Mouse (Mus musculus) left cerebral cortex, adult 9 months (tissue): Measurements from ENCODE around the gene Ifitm2.
"Not testable (repeated sequence)": the region's sequence is repeated elsewhere in the genome, so short reads cannot be mapped to it uniquely, and the experiment has no call there.

ENCODE experiments used
- DNase-seq, 2 experiments: peaks; one replicate each; pipeline ENCODE4 v3.0.0; 2022; ENCODE audit warnings: low spot score in 2 of 2

Gene Ifitm2

GRCm38 (mm10) chr7:140955758-140956555 lies at the start of gene Ifitm2, which contains the start of gene Gm45717:
TSS of gene Ifitm2 (minus strand) at chr7:140955987.
TSS of gene Gm45717 (minus strand) at chr7:140955937.
- DNase-seq = peak in 1 of 2 experiments; percentile 70

DNA sequence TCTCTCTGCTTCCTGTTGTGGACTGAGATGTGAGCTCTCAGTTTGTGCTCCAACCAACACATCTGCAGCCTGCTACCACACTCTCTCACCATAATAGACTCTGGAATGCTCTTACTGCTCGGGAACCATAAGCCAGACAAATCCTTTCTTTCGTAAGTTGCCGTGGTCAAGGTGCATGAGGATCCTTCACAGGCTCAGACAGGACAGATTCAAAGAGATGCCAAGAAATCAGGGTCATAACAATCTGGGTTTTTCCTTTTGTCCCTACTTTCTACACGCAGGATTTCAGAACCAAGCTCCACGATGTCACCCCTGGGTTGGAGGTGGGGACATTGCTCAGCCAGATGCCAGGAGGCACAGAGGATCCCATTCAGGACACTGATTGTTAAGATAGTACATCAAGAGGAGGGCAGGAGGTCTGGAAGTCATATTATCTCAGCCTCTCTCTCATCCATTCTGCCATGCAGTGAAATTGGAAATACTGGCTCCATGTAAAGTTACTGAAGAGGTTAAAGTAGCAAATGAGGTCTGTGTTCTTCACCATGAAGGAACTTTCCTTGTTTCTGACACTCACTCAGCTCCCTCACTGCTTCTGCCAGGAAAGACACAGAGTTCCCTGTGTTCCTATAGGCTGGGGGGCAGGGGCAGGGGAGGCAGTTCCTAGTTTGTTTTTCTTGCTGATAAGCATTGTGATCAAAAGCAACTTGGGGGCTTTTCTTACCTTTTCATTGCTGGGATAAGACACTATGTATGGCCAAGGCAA lies 47.6 kb upstream of the Ifitm2 start:
- no peak for DNase-seq

- no peak for DNase-seq
Measured at GRCm38 (mm10) chr7:141000881-141001708, 45.3 kb upstream of the Ifitm2 start.

- DNase-seq = no peak
Measured at GRCm38 (mm10) chr7:140998853-140999700, 43.3 kb upstream of the Ifitm2 start.

DNA sequence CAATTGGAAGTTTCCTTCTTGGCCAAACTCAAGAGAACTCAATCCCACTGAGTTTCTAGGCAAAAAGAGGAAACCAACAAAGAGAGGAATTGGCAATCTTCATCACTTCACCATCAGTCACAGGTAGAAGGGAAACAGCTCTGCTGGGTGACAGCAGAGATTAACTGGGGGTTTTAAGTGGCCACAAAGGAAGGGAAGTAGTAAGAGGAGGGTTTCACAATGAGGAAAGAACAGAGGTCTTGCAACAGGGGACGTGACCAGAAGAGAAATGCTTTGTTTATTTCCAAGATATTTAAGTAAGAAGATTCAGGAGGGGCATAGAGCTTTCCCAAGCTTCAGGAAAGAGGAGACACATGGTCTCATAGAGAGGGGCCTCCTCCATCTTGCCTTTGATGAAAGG lies 42.0 kb upstream of the Ifitm2 start:
- no peak for DNase-seq

- DNase-seq = no peak
Measured at GRCm38 (mm10) chr7:140991117-140991689, 35.4 kb upstream of the Ifitm2 start.

DNA sequence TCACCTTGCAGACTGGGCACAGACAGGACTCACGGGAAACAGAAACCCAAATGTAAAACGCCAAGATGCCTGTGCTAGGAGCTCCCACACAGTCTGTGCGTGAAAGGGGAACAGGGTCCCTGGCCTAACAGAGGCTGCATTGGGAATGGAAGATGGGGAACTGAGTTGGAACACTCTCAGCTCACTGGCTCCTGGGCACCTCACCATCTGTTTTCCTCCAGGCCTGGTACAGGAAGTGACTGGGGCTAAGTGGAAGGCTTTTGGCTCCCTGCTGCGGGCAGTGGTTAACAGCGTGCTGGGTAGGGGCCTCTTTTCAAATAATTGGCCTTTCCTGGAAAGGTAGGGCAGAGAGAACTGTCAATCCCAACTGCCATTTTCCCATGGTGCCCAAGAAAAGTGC lies 34.8 kb upstream of the Ifitm2 start:
- no peak for DNase-seq

DNA sequence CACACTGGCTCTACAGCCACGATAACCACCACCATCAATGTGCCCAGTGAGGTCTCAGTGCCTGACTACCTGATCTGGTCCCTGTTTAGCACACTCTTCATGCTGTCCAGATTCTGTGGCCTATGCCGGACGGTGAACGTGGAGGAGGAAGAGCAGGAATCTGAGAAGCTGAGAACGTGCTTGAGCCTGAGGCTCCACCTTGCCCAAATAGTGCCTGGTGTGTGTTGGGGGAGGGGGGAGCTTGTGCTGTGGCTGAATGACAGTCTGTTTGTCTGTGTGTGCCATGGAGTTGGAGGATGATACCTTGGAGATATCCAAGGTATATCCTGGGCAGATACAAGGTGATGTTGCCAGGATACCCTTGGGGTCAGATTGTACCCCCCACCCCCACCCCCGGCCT lies 34.4 kb upstream of the Ifitm2 start:
- DNase-seq = no peak

DNA sequence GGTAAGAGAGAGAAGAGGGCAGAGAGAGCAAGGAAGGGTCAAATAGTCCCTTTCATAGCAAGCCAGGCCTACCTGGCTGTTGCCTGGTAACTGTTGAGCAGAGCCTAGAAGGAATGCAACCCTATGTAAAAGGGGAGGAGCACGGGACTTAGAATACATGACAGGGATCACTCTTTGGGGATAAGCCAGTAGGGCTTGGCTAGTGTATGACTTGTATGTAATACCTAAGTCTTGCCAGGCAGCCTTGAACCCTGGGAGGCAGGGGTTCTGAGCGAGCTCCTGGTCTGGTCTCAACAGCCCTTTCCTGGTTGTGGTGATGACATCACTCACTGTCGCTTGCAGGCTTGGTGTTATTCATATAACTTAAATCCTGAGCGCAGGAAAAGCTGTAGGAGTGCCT lies 33.2 kb upstream of the Ifitm2 start:
- DNase-seq = no peak

DNA sequence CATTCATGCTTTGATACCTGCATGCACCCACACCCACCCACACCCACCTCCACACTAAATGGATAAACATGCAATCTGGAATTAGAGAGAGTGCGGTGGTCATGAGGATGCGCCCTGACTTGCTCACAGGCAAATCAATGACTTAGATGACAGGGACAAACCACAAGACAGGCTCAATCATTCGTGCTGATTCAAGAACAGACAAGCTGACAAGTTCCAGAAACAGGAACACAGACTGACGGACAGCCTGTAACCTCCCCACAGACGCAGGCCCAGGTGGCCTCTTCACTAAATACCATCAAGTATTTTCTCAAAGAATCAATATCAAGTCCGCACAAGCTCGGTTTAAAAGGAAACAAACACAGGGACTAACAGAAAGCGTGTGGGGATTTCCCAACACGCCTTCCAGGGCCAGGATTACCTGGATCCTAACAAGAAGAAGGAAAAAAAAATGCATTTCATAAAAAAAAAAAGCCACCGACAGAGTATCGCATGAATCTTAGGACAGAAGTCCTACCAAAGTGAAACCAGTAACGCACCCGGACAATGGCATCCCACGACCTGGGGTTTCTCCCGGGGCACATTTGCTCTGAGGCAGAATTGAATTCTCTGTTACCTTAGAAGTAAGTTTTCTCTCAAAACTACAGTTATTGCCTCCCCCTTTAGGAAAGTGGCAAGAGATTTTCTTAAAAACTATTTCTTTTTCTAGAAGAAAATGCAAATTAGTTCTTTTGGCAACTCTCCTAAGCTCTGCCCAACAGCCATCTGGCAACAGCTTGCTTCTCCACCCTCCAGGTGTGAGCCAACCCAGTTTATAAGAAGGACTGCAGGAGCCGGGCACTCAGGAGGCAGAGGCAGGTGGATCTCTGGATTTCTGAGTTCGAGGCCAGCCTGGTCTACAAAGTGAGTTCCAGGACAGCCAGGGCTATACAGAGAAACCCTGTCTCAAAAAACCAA lies 31.7 kb upstream of the Ifitm2 start:
- peak in 1 of 2 experiments; percentile 57 for DNase-seq

GRCm38 (mm10) chr7:140982971-140983370 lies 27.2 kb upstream of the Ifitm2 start:
- no peak for DNase-seq

- DNase-seq = no peak
Measured at GRCm38 (mm10) chr7:140981704-140982103, 25.9 kb upstream of the Ifitm2 start.

- not testable (repeated sequence) for DNase-seq
Measured at GRCm38 (mm10) chr7:140976720-140977119, 20.9 kb upstream of the Ifitm2 start.

GRCm38 (mm10) chr7:140975465-140975864 lies 19.7 kb upstream of the Ifitm2 start:
- no peak for DNase-seq

DNA sequence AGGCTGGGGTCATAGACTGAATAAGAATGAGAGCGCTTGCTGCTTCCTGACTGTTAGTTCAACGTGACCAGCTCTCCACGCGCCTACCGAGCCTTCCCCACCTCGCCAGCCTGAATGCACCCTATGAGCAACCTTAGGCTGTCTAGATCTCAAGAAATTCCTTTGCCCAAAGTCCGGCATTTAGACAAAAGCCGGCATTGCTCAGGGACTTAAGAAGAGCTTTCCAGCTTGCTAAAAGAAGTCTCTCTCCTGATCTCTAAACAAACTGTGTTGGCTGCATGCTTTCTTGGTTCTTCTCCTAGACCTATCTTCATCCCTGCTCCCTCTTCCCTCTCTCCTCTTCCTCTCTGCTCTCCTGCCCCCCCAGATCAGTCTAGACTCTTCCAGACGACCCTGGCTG lies 19.2 kb upstream of the Ifitm2 start:
- DNase-seq = no peak

DNA sequence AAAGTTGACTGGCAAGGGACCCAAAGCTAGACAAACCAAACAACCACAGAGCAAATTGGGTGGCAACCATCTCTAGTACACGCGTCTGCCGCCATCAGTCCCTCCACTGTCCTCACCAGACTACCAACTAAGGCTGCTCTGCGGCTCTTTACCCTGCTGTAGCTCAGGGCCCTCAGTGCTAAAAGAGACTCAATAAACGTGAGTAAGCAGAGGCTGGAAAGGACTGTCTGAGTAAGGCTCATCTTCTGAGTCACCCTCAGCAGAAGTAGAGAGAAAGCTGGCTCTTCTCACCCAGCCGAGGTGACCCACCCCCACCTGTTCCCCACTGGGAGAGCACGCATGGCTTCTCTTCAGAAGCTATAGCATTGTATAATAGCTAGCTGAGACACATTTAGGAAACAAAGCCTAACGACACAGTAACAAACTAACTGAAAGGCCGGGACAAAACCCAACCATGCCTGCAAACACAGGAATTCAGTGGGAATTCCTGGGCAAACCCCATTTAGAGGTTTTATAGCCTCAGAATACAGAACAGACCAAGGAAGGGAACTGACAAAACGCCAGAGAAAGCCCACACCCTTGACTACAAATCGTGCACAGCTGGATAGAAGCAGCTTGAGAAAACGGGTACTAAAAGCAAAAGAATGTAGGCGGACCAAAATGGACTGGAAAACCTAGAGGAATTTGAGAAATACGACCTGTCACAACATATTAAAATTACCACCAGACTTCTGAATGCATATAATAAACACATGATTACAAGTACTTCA lies 17.8 kb upstream of the Ifitm2 start:
- DNase-seq = no peak

- DNase-seq = no peak
Measured at GRCm38 (mm10) chr7:140971479-140972171, 15.8 kb upstream of the Ifitm2 start.

GRCm38 (mm10) chr7:140970931-140971330 lies 15.1 kb upstream of the Ifitm2 start:
- no peak for DNase-seq
